Mouse (Mus musculus): ENCODE results near the gene Cpne4.

DNA sequence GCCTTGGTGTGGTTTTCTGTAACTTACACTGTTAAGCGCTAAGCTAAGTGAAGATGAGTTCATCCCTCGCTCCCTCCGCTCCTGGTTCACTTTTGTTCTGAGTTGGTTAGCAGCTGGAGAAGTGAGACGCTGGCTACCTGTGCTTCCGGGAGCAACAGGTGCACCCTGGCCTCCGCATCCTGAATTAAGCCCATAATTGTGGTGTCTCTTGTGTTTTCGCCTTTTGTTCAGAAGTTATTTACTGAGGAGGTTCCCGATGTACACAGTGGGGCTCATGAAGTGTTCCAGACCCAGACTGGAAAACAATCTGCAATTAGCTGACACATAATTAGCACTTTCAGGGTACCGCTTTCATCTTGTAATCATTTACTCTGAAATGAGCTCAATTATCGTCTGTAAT lies 522.0 kb downstream of the Cpne4 start:
- TF ChIP-seq CTCF (IDR thresholded peaks at IDR 0.05; ENCODE audit: control insufficient read depth, insufficient read depth, insufficient replicate concordance, low read depth, low read length) = no peak
- no peak for TF ChIP-seq POLR2A (IDR thresholded peaks at IDR 0.05; ENCODE audit: control insufficient read depth, low read depth, low read length)

All from testis, adult 2 months (tissue).